Mouse (Mus musculus): Measurements from ENCODE around the gene Tal1.

DNA sequence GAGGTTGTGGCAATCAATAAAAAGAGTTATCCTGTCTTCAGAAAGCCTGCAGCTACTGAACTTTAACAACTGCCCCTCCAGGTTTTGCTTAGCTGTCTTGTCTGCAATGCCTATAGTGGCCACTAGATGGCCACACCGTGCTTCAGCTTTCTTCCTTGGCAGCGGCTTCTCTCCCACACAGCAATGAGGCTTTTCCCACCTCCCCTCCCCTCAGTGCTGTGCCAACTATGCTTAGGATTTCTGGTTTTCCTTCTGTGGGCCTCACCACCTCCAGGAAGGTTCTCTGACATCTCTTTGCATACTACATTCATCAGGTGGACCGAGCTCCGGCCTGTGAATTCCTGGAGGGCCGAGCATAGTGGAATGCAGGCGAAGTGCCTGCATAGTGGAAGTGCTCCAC, 45.5 kb downstream of the Tal1 start:
- TF ChIP-seq ZNF384 (IDR thresholded peaks at IDR 0.05; ENCODE audit: low read depth, low read length) (no peak), HCFC1 (IDR thresholded peaks at IDR 0.05; ENCODE audit: borderline replicate concordance, insufficient read depth, low read length) (no peak), MAFK (IDR thresholded peaks at IDR 0.05; ENCODE audit: insufficient read depth, low read depth, low read length) (0 out of 2 replicates have a peak, but pooled peaks have one; percentile 30), ZC3H11A (IDR thresholded peaks at IDR 0.05; ENCODE audit: borderline replicate concordance, low read depth, low read length) (peak; percentile 44; the same call in 1 of the 2 replicates), CHD2 (IDR thresholded peaks at IDR 0.05; ENCODE audit: low read depth, low read length) (no peak)

All from ES-E14 (cell line).